Mouse (Mus musculus): Measurements from ENCODE around the gene Rps29. TPM values are rescaled to one million over a fixed set of nuclear protein-coding genes. Genes with fewer than 3 reads are reported as not detected.

The Rps29 gene
- 1,000 to 10,000 TPM; 2,811 to 3,619 TPM for total RNA-seq (2023)

DNA sequence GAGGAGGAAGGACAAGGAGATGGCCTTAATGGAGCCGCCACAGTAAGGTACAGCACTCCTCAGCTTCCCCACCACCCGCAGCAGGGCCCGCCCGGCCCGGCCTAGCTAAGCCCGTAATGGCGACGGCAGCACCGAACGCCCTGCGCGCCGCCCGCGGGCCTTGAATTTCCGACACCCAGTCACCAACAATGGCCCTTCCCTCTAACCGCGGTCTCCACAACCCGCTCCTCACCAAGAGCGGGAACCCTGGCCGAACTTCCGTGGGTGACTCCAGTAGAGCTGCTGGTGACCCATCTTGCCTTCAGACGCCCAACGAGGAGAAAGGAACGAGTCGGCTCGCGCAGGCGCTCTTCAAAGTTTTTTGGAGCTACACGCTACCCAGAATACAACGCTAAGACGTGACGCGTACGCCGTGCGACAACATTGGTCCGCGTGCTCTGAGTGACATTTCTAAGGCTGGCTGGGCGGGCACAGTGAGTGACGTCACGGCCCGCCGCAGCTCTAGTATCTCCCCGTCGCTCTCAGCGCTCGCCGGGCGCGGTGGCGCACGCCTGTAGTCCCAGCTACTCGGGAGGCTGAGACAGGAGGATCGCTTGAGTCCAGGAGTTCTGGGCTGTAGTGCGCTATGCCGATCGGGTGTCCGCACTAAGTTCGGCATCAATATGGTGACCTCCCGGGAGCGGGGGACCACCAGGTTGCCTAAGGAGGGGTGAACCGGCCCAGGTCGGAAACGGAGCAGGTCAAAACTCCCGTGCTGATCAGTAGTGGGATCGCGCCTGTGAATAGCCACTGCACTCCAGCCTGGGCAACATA, at the start of gene Rps29:
Gene Rps29, minus strand, starts transcription at position 422 of the 813 bp plus-strand sequence.

DNA sequence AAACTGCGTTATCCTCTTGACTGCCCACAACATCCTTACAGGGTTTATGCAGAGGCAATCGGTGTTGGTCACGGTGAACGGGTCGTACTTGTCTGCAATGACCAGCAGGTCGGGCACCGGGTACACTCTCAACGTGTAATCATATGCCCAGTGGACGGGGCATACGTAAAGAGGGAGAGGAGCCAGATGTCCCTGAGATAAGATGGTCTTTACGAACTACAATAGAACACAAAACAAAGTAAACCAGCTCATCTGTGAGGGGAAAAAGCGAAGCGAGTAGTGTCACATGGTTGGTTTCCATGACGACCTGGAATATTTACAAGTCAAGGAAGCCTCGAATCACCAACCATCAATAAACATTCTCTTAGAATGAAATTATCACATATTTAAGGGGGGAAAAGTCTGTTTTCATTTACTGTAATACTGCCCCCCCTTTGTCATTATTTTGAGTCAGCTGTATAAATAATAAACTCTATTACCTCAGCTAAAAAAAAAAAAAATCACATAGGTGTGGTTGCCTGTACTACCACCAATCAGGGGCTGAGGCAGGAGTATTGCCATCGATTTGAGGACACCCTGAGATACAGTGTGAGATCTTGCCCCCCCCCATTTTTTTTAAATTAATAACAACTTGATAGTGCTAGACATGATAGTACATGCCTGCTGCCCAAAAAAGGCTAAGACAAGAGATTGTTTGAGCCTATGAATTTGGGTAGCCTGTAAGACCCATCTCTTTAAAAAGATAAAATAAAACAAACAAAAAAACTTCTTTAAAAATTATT, 45.3 kb upstream of the Rps29 start, which contains the start of gene Gm49384:
Gene Gm49384, minus strand, starts transcription at position 216 of the 782 bp plus-strand sequence.

DNA sequence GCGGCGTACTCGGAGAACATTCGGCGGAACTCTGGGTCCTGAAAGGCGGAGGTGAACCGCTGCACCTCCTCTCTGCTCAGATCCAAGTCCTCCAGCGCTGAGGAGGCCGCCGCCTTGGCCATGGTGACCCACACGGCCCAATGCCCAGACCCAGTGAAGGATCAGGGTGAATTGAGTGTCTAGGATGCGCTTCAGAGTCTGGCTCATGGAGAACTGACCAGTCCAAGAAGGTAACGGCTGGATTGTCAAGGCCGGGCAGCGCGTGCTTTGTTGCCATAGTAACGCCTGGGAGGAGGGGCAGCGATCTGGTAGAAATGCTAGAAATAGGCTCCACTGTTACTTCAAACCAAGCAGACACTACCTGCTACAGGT, 39.2 kb upstream of the Rps29 start, which contains the start of gene Dnaaf2:
Gene Dnaaf2, minus strand, starts transcription at position 266 of the 372 bp plus-strand sequence.

DNA sequence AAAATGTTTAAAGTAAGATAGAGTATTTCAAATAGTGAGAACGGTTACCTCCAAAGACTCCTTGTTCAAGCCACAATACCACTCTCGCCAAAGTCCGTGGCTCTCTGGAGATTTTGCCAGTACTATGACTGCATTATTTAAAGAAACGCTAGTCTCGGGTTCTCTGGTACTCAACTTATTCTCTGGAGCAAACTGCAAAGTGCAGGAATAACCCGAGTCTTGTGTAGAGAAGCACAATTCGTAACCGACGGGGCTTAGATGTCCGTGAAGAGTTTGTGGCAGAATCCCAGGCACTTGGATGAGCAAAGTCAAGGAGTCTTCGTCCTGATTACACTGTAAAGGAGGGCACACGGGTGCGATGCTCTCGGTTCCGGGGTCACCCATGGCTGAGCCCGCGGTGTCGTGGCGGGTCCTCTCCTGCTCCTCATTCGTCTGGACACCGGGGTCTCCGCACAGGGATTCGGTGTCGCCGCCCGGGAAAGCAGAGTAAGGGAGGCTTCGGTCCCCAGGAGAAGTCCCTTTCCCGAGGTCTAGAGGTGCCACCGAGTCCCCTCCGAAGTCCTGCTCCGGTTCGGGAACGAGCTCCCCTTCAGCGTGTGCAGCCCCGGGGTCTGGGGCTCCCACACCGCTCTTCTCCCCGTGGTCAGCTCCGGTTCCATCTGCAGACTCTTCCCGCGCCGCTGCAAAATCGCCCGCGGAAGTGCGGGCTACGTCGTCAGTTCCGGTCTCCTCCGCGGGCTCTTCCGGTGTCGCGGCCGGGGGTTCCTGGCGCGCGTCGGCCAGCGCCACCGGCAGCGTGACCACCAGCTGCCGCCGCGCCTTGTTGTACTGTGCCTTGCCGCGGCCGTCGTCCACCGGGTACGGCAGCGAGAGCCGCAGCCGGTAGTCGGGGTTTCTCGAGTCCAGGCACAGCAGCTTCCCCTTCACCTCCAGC, 37.7 kb upstream of the Rps29 start, which contains the start of gene Gm49383:
Gene Gm49383, minus strand, starts transcription at position 661 of the 934 bp plus-strand sequence.

DNA sequence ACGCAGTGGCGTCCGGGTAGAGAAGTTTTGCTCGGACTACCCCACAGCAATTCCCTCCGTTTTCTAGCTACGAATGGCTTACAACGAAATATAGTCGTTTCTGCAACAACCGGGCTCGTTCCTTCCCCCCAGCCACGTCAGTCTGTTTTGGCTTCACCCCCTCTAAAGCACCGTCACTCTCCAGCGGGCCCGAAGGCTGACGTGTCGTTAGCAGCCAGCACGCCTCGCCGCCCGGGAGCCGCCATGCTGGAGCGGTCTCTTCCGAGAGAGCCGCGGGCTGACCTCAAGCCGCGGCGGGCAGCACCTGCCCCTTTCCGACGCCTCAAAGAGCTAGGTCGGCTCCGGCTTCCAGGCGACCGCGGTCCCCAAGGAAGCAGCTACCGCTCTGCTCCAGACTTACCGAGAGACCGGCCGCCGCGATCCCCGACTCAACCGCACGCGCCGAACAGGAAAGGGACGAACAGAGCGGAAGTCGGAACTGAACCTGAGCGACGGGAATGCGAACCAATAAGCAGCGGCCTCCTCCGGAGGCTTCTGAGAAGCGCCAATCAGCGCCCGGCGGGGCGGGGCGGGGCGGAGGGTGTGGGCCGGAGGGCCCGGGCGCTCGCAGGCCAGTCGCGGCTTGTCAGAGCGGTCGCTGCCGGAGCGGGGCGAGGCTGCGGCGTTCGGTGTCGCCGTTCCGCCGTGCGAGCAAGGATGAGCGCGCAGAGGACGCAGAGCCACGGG, 24.8 kb upstream of the Rps29 start, which contains the start of the genes Rpl36al and Mgat2:
Gene Rpl36al, minus strand, starts transcription at position 501 of the 726 bp plus-strand sequence.
Gene Mgat2, plus strand, starts transcription at position 575 of the 726 bp plus-strand sequence.

DNA sequence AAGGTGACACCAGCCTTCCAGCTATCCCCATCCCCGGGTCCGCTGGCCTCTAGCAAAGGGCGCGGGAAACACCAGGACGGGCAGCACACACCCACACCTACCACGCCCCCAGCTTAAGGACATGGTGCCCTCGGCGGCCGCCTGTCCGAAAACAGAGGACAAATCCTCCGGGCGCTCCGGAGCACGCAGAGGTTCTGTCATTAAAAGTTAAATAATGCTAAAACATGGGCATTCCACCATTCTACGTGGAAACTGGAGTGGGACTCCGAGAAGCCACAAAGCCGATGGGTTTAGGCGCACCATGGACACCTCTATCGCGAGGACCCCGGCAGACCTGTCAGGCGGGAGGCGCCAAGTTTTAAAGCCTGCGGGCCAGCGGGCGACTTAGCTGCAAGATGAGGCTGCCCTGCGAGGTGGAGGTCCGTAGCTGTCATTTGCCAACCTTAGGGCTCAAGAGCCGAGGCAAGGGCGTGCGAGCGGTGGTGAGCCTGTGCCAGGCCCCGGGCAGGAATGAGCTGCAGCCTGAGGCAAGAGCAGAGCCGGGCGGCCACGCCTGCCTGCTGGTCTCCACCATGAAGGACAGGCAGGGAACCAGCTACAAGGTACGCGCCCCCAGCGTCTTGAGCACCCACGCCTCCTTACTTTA, 9.6 kb upstream of the Rps29 start, which contains the start of gene Lrr1:
Gene Lrr1, plus strand, starts transcription at position 354 of the 646 bp plus-strand sequence.

Other genes starting within 250 kb of the Rps29 start
- not detected for gene Lrr1, start 9.6 kb upstream of the Rps29 start, total RNA-seq (2023)
- 100 to 1,000 TPM; 460 to 521 TPM for gene Rpl36al, start 24.9 kb upstream of the Rps29 start, total RNA-seq (2023)
- 10 to 100 TPM; 54.5 to 55.0 TPM for gene Mgat2, start 25.0 kb upstream of the Rps29 start, total RNA-seq (2023)
- gene Gm49383, start 37.9 kb upstream of the Rps29 start, total RNA-seq (2023): 1 to 10 TPM; 3.2 to 6.0 TPM
- gene Dnaaf2, start 39.2 kb upstream of the Rps29 start, total RNA-seq (2023): under 1 TPM; 0.73 to 0.76 TPM
- gene Gm49384, start 45.1 kb upstream of the Rps29 start, total RNA-seq (2023): 1 to 10 TPM; 3.6 to 3.9 TPM
- gene Pole2, start 69.0 kb upstream of the Rps29 start, total RNA-seq (2023): 1 to 10 TPM; 2.7 to 4.6 TPM
- 1 to 10 TPM; 2.9 to 4.9 TPM for gene Klhdc1, start 82.0 kb upstream of the Rps29 start, total RNA-seq (2023)
- gene Klhdc2, start 137.5 kb upstream of the Rps29 start, total RNA-seq (2023): 10 to 100 TPM; 20.8 to 22.3 TPM
- gene Nemf, start 198.0 kb upstream of the Rps29 start, total RNA-seq (2023): 10 to 100 TPM; 58.9 to 67.5 TPM
- 100 to 1,000 TPM; 220 to 221 TPM for gene Arf6, start 213.0 kb upstream of the Rps29 start, total RNA-seq (2023)
- gene Gm9887, start 213.3 kb upstream of the Rps29 start, total RNA-seq (2023): 1 to 10 TPM; 2.9 to 3.4 TPM